Mouse (Mus musculus): Measurements from ENCODE around the gene Dync1i1.

GRCm38 (mm10) chr6:5726237-5726670, 815 bp downstream of the Dync1i1 start:
- no peak for TF ChIP-seq CTCF (IDR thresholded peaks at IDR 0.05; ENCODE audit: low read depth, low read length)
- no peak for TF ChIP-seq POLR2A (IDR thresholded peaks at IDR 0.05; ENCODE audit: borderline replicate concordance, low read depth, low read length)

Data from bone marrow macrophage, adult 2 months (primary cell).